Mouse (Mus musculus) kidney, embryonic 14.5 days (tissue): ENCODE measurements around the gene Apobec4. TPM values are rescaled to one million over a fixed set of nuclear protein-coding genes. Genes with fewer than 3 reads are reported as not detected.

Experiments used
- ATAC-seq: fragments of 200-750 bp; cut with Nextera tagmentation; 2 replicates; pipeline ENCODE4 v1.8.0; 2017; ENCODE audit warnings: moderate number of reproducible peaks, mild to moderate bottlenecking, moderate TSS enrichment, moderate library complexity; ENCODE audit not compliant: low FRiP score, low TSS enrichment
- H3K27ac ChIP-seq: fragments of 300-500 bp; sonication (generic); 2 replicates; pipeline ENCODE4 v1.5.1; 2014; ENCODE audit warnings: low read depth, mild to moderate bottlenecking, low read length, moderate library complexity, mixed read lengths
- H3K27me3 ChIP-seq: fragments of 300-500 bp; sonication (generic); 2 replicates; pipeline ENCODE4 v1.6.1; 2014; ENCODE audit warnings: mild to moderate bottlenecking, low read length; ENCODE audit not compliant: control insufficient read depth, insufficient read depth
- H3K36me3 ChIP-seq: fragments of 300-500 bp; sonication (generic); 2 replicates; pipeline ENCODE4 v1.6.1; 2014; ENCODE audit warnings: low read length, mixed read lengths; ENCODE audit not compliant: control insufficient read depth, insufficient read depth
- H3K4me1 ChIP-seq: fragments of 300-500 bp; sonication (generic); 2 replicates; pipeline ENCODE4 v1.6.1; 2014; ENCODE audit warnings: low read length, mixed read lengths; ENCODE audit not compliant: control insufficient read depth, insufficient read depth
- H3K4me2 ChIP-seq: fragments of 300-500 bp; sonication (generic); replicated peaks from 2 replicates; pipeline ENCODE4 v1.6.1; 2014; ENCODE audit warnings: low read depth, mild to moderate bottlenecking, low read length
- H3K4me3 ChIP-seq: fragments of 300-500 bp; sonication (generic); 2 replicates; pipeline ENCODE4 v1.5.1; 2014; ENCODE audit warnings: mild to moderate bottlenecking, low read length
- H3K9ac ChIP-seq: fragments of 300-500 bp; sonication (generic); 2 replicates; pipeline ENCODE4 v1.6.1; 2014; ENCODE audit warnings: low read depth, mild to moderate bottlenecking, low read length, moderate library complexity
- H3K9me3 ChIP-seq: fragments of 300-500 bp; sonication (generic); 2 replicates; pipeline ENCODE4 v1.6.1; 2016; ENCODE audit warnings: low read length; ENCODE audit not compliant: control insufficient read depth
- WGBS: fragments of 180-500 bp; shearing (Covaris S2); extraction: QIAGEN DNeasy Blood & Tissue Kit; methylation state at CpG from one replicate; pipeline ENCODE4 v1.1.7; 2014; 5-methylcytosine and 5-hydroxymethylcytosine counted together
- polyA plus RNA-seq: library from polyadenylated mRNA; unstranded; fragments of >200 nt; fragmentation: Nextera tagmentation; extraction: Ambion mirVana; gene quantifications from 2 replicates; pipeline ENCODE4 v1.2.1, GENCODE M21; 2014

Apobec4 gene
- polyA plus RNA-seq, 1 experiment from 2014 or later: not detected

GRCm38 (mm10) chr1:152793495-152794130, 43.3 kb downstream of the Apobec4 start:
- Histone ChIP-seq H3K4me2 (no peak overlapping the region), H3K4me1 (peaks cover 10% of the 10 kb centered on the region; the same call in 1 of the 2 replicates), H3K27ac (no peak overlapping the region), H3K36me3 (no peaks in the 10 kb centered on the region), H3K4me3 (no peak overlapping the region), H3K27me3 (no peaks in the 10 kb centered on the region), H3K9me3 (no peaks in the 10 kb centered on the region), H3K9ac (no peak overlapping the region)
- ATAC-seq: no peak
- 54% methylated on average over 6 of the region's 6 CpGs for WGBS

- WGBS: 71% methylated on average over 8 of the region's 8 CpGs
- Histone ChIP-seq H3K4me1 (peaks cover 18% of the 10 kb centered on the region; the same call in 1 of the 2 replicates), H3K9me3 (no peaks in the 10 kb centered on the region), H3K27ac (no peak overlapping the region), H3K27me3 (no peaks in the 10 kb centered on the region), H3K4me3 (no peak overlapping the region), H3K36me3 (no peaks in the 10 kb centered on the region), H3K9ac (no peak overlapping the region), H3K4me2 (no peak overlapping the region)
- no peak for ATAC-seq
Measured at GRCm38 (mm10) chr1:152795688-152796255, 45.4 kb downstream of the Apobec4 start.

- no peaks in the 10 kb centered on the region for H3K27me3 ChIP-seq
- no peak overlapping the region for H3K27ac ChIP-seq
- H3K9ac ChIP-seq: no peak overlapping the region
- no peaks in the 10 kb centered on the region for H3K9me3 ChIP-seq
- H3K4me1 ChIP-seq: peaks cover 11% of the 10 kb centered on the region; the same call in 1 of the 2 replicates
- WGBS: 85% methylated on average over 8 of the region's 8 CpGs
- H3K36me3 ChIP-seq: no peaks in the 10 kb centered on the region
- no peak overlapping the region for H3K4me3 ChIP-seq
- no peak overlapping the region for H3K4me2 ChIP-seq
- no peak for ATAC-seq
Measured at GRCm38 (mm10) chr1:152796683-152797263, 46.4 kb downstream of the Apobec4 start.

- 69% methylated on average over 9 of the region's 9 CpGs for WGBS
- H3K36me3 ChIP-seq: no peaks in the 10 kb centered on the region
- H3K9ac ChIP-seq: no peak overlapping the region
- H3K4me3 ChIP-seq: no peak overlapping the region
- ATAC-seq: no peak
- no peaks in the 10 kb centered on the region for H3K27me3 ChIP-seq
- no peak overlapping the region for H3K27ac ChIP-seq
- no peaks in the 10 kb centered on the region for H3K9me3 ChIP-seq
- no peak overlapping the region for H3K4me2 ChIP-seq
- peaks cover 11% of the 10 kb centered on the region; the same call in 1 of the 2 replicates for H3K4me1 ChIP-seq
Measured at GRCm38 (mm10) chr1:152798125-152798524, 47.8 kb downstream of the Apobec4 start.

- H3K9ac ChIP-seq: no peak within 1 kb of the TSS
- H3K27ac ChIP-seq: peak within 1 kb of the TSS; percentile 57
- H3K36me3 ChIP-seq: no peaks in the 10 kb centered on the region
- no peaks in the 10 kb centered on the region for H3K27me3 ChIP-seq
- peak; percentile 92 for ATAC-seq
- H3K4me2 ChIP-seq: no peak within 1 kb of the TSS
- peaks cover 11% of the 10 kb centered on the region; the same call in 1 of the 2 replicates for H3K4me1 ChIP-seq
- H3K4me3 ChIP-seq: no peak within 1 kb of the TSS
- WGBS: 7% methylated on average over 2 of the region's 2 CpGs
- H3K9me3 ChIP-seq: no peaks in the 10 kb centered on the region
Measured at GRCm38 (mm10) chr1:152799897-152800296, 49.5 kb downstream of the Apobec4 start, which contains the start of gene Ncf2. Ncf2 (plus strand) TSS chr1:152800194.

GRCm38 (mm10) chr1:152800633-152801176, 50.4 kb downstream of the Apobec4 start:
- Histone ChIP-seq H3K36me3 (no peaks in the 10 kb centered on the region), H3K4me2 (no peak overlapping the region), H3K27me3 (no peaks in the 10 kb centered on the region), H3K4me1 (peaks cover 11% of the 10 kb centered on the region; the same call in 1 of the 2 replicates), H3K9ac (no peak overlapping the region), H3K27ac (peak overlapping the region; percentile 57; the same call in 1 of the 2 replicates), H3K4me3 (no peak overlapping the region), H3K9me3 (no peaks in the 10 kb centered on the region)
- WGBS: 71% methylated on average over 13 of the region's 13 CpGs
- ATAC-seq: no peak

GRCm38 (mm10) chr1:152804907-152805306, 54.6 kb downstream of the Apobec4 start:
- Histone ChIP-seq H3K4me3 (no peak overlapping the region), H3K27ac (no peak overlapping the region), H3K9me3 (no peaks in the 10 kb centered on the region), H3K4me1 (peaks cover 15% of the 10 kb centered on the region), H3K9ac (no peak overlapping the region), H3K36me3 (no peaks in the 10 kb centered on the region), H3K4me2 (no peak overlapping the region), H3K27me3 (no peaks in the 10 kb centered on the region)
- no peak for ATAC-seq
- 86% methylated on average over 6 of the region's 6 CpGs for whole genome bisulfite sequencing
